Mouse (Mus musculus): ENCODE data around the gene Alb. TPM values are rescaled to one million over a fixed set of nuclear protein-coding genes. Genes with fewer than 3 reads are reported as not detected.

Gene Alb
- 0.39 and 0.65 TPM in 2 replicates for polyA plus RNA-seq (2016; fragmentation: Nextera tagmentation; extraction: Ambion mirVana)

DNA sequence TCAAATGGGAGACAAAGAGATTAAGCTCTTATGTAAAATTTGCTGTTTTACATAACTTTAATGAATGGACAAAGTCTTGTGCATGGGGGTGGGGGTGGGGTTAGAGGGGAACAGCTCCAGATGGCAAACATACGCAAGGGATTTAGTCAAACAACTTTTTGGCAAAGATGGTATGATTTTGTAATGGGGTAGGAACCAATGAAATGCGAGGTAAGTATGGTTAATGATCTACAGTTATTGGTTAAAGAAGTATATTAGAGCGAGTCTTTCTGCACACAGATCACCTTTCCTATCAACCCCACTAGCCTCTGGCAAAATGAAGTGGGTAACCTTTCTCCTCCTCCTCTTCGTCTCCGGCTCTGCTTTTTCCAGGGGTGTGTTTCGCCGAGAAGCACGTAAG is at the start of gene Alb:
Gene Alb, plus strand, starts transcription at position 279 of the 400 bp plus-strand sequence.
- H3K4me3 ChIP-seq = no peak within 1 kb of the TSS
- no peaks in the 10 kb centered on the region for H3K36me3 ChIP-seq
- no peak within 1 kb of the TSS for H3K27ac ChIP-seq
- H3K9ac ChIP-seq = no peak within 1 kb of the TSS
- ATAC-seq (ENCODE audit: insufficient number of reproducible peaks, insufficient read depth, low FRiP score, low TSS enrichment) = no peak
- H3K27me3 ChIP-seq = no peaks in the 10 kb centered on the region
- WGBS = 71% methylated on average over 8 of the region's 8 CpGs
- H3K4me1 ChIP-seq = no peaks in the 10 kb centered on the region
- H3K9me3 ChIP-seq = no peaks in the 10 kb centered on the region
- no peak within 1 kb of the TSS for H3K4me2 ChIP-seq (replicated peaks)

DNA sequence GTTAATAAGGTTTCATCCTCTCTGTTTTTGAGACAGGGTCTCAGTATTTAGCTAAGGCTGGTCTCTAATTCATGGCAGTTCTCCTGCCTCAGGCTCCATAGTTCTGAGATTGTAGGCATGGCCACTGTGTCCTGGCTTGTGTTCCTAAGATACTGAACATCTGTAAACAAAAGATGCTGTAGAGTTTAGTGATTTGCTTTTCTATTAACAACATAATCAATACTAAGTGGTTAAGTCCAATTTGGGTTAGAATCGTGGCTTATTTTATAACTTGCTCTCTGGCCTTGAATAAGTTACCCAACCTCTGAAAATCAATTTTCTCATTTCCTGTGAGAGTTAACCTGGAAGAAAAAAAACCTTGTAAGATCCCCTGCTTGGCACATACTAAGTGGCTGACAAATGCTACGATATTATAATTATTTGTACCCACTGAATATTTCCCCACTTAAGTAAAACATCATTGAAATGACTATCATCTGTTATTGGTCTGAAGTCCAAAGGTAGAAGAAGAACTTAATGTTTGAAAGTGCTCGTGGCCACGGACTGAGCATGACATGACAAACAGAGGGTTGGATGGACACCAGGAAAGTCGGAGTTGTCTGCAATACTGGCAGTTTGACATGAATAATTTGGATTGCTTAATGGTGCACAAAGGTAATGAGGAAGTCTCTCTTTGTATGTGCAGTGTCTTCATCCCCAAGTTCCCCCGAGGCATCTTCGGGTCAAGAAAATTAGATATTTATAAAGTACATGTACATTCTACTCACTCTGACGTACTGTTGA is 46.4 kb upstream of the Alb start:
- ATAC-seq (ENCODE audit: insufficient number of reproducible peaks, insufficient read depth, low FRiP score, low TSS enrichment) = no peak
- WGBS = 74% methylated on average over 8 of the region's 8 CpGs
- H3K9ac ChIP-seq = no peak overlapping the region

DNA sequence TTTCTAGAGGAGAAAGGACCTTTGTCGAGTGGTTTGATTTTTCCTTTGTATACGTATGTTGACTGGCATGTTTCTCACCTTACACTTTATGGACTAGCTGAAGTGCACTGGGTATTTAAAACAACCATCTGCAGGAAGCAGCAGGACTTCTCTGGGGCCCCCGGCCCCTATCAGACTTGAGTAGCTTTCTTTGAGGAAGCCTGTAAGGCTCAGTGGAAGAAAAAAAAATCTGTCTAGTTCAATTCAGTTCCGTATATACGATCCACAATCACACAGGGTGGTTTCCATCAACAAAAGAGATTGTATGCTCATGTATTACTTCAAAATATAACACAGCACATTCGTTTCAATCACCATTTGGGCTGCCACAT is 45.8 kb upstream of the Alb start:
- no peak for ATAC-seq (ENCODE audit: insufficient number of reproducible peaks, insufficient read depth, low FRiP score, low TSS enrichment)
- Histone ChIP-seq H3K4me2 (replicated peaks) (no peak overlapping the region), H3K36me3 (no peaks in the 10 kb centered on the region), H3K4me1 (no peaks in the 10 kb centered on the region), H3K9ac (no peak overlapping the region), H3K27me3 (no peaks in the 10 kb centered on the region), H3K9me3 (no peaks in the 10 kb centered on the region), H3K27ac (no peak overlapping the region), H3K4me3 (no peak overlapping the region)
- WGBS = 50% methylated on average over 6 of the region's 6 CpGs

More for the DNA sequence above, 46.4 kb upstream of the Alb start:
- Histone ChIP-seq H3K36me3 (no peaks in the 10 kb centered on the region), H3K4me1 (no peaks in the 10 kb centered on the region), H3K27me3 (no peaks in the 10 kb centered on the region), H3K4me2 (replicated peaks) (no peak overlapping the region), H3K27ac (no peak overlapping the region), H3K9me3 (no peaks in the 10 kb centered on the region), H3K4me3 (no peak overlapping the region)

DNA sequence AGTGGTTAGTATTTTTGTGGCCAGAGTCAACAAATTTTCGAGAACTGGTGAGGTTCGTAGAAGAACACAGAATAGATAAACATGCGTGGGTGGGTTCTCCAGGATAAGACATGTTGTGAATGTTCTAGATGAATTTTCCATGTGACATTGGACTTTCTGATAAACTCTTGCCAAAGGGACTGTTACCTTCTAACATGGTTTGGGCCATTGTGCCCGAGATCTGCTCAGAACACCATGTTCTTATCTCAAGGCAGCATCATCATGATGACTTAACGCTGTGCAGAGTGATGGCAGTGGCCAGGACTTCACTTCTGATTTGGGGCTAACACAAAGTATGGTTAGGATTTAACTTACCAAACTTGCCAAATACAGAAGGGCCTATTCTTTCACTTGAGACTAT is 36.1 kb upstream of the Alb start:
- no peaks in the 10 kb centered on the region for H3K36me3 ChIP-seq
- no peaks in the 10 kb centered on the region for H3K27me3 ChIP-seq
- no peaks in the 10 kb centered on the region for H3K9me3 ChIP-seq
- no peaks in the 10 kb centered on the region for H3K4me1 ChIP-seq
- no peak for ATAC-seq (ENCODE audit: insufficient number of reproducible peaks, insufficient read depth, low FRiP score, low TSS enrichment)
- WGBS = 76% methylated on average over 5 of the region's 5 CpGs
- no peak overlapping the region for H3K27ac ChIP-seq
- H3K4me3 ChIP-seq = no peak overlapping the region
- H3K9ac ChIP-seq = no peak overlapping the region
- H3K4me2 ChIP-seq (replicated peaks) = no peak overlapping the region

DNA sequence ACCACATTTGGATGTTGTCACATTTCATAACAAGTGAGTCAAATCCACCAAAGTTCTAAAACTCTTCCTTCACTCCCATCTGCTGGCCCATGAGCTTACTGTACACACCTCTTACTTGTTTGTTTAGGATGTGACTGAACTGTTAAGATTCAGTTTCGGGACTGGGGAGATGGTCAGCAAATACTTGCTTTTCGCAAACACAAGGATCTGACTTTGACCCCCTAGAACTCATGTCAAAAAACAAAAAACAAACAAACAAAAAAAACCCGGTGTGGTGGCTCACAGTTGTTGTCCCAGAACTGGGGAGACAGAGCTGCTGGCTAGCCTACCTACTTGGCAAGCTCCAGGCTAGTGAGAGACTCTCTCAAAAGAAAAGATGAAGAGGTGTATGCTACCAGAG is 35.5 kb upstream of the Alb start:
- H3K36me3 ChIP-seq = no peaks in the 10 kb centered on the region
- H3K4me2 ChIP-seq (replicated peaks) = no peak overlapping the region
- no peak overlapping the region for H3K27ac ChIP-seq
- no peaks in the 10 kb centered on the region for H3K9me3 ChIP-seq
- H3K4me3 ChIP-seq = no peak overlapping the region
- WGBS = 81% methylated on average over 3 of the region's 3 CpGs
- H3K4me1 ChIP-seq = no peaks in the 10 kb centered on the region
- ATAC-seq (ENCODE audit: insufficient number of reproducible peaks, insufficient read depth, low FRiP score, low TSS enrichment) = no peak
- H3K9ac ChIP-seq = no peak overlapping the region
- no peaks in the 10 kb centered on the region for H3K27me3 ChIP-seq

DNA sequence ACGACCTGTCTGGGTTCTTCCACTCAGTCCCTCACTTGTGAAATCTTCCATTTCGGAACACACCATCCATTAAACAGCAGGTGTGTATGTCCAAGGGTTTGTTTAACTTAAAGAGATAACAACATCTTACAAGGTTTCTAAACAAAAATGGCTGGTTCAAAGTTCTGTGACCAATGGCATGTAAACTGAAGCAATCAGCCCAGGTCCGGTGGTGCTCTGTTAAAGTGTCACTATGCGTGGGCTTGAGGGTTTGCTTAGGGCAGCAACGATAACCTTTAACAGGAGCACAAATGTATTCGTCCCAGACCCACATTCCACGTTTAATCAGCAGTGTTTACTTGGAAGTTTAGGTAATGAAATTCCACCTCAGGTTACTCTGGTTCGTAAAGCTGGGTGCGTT is 29.6 kb upstream of the Alb start:
- Histone ChIP-seq H3K4me3 (no peak overlapping the region), H3K9ac (no peak overlapping the region), H3K4me1 (no peaks in the 10 kb centered on the region), H3K36me3 (no peaks in the 10 kb centered on the region), H3K9me3 (no peaks in the 10 kb centered on the region), H3K4me2 (replicated peaks) (no peak overlapping the region), H3K27me3 (no peaks in the 10 kb centered on the region), H3K27ac (no peak overlapping the region)
- WGBS = 76% methylated on average over 9 of the region's 9 CpGs
- no peak for ATAC-seq (ENCODE audit: insufficient number of reproducible peaks, insufficient read depth, low FRiP score, low TSS enrichment)

DNA sequence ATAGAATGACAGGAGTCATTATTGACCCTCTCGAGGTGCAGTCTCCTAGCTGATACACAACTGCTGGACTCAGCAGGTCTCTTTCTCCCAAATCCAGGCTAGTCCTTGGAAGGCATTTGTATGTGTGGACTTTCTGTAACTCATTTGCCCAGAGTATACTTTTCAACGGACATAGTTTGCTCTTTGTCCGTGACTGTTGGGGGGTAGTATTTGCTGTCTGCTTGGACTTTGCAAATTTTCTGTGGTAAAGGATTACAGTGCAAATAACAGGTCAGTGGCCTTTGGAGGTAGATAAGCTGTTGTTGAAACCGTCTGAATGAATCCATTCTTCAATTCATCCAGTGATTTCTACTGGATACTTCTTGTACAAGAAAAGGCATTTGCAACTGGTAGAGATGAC is 21.5 kb upstream of the Alb start:
- ATAC-seq (ENCODE audit: insufficient number of reproducible peaks, insufficient read depth, low FRiP score, low TSS enrichment) = no peak
- H3K4me2 ChIP-seq (replicated peaks) = no peak overlapping the region
- WGBS = 76% methylated on average over 4 of the region's 4 CpGs

DNA sequence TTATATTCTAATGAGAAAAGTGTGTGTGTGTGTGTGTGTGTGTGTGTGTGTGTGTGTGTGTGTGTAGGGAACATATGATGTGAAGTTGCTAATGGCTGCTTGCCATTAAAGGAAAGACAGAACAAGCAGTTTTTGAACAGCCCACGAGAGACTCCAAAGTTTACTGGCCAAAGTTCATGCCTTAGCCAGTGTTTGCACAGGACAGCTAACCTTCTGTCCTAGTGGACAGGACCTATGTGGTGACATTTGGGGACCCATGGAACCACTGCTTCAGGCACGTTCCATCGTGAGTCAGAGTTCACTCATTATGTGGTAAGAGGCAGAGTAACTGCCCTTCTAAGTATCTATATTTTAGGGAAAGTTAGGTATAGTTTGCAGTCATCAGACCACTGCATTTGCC is 13.1 kb upstream of the Alb start:
- Histone ChIP-seq H3K27me3 (no peaks in the 10 kb centered on the region), H3K4me2 (replicated peaks) (no peak overlapping the region), H3K36me3 (no peaks in the 10 kb centered on the region), H3K27ac (no peak overlapping the region), H3K9me3 (no peaks in the 10 kb centered on the region), H3K4me1 (no peaks in the 10 kb centered on the region), H3K4me3 (no peak overlapping the region), H3K9ac (no peak overlapping the region)
- 85% methylated on average over 3 of the region's 3 CpGs for WGBS
- ATAC-seq (ENCODE audit: insufficient number of reproducible peaks, insufficient read depth, low FRiP score, low TSS enrichment) = no peak

More for the DNA sequence above, 21.5 kb upstream of the Alb start:
- Histone ChIP-seq H3K4me3 (no peak overlapping the region), H3K36me3 (no peaks in the 10 kb centered on the region), H3K4me1 (no peaks in the 10 kb centered on the region), H3K9ac (no peak overlapping the region), H3K27ac (no peak overlapping the region), H3K27me3 (no peaks in the 10 kb centered on the region), H3K9me3 (no peaks in the 10 kb centered on the region)

DNA sequence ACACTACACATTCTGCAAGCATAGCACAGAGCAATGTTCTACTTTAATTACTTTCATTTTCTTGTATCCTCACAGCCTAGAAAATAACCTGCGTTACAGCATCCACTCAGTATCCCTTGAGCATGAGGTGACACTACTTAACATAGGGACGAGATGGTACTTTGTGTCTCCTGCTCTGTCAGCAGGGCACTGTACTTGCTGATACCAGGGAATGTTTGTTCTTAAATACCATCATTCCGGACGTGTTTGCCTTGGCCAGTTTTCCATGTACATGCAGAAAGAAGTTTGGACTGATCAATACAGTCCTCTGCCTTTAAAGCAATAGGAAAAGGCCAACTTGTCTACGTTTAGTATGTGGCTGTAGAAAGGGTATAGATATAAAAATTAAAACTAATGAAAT is 10.7 kb upstream of the Alb start:
- Histone ChIP-seq H3K4me1 (no peaks in the 10 kb centered on the region), H3K27ac (no peak overlapping the region), H3K27me3 (no peaks in the 10 kb centered on the region), H3K4me2 (replicated peaks) (no peak overlapping the region), H3K9ac (no peak overlapping the region), H3K36me3 (no peaks in the 10 kb centered on the region), H3K4me3 (no peak overlapping the region), H3K9me3 (no peaks in the 10 kb centered on the region)
- WGBS = 81% methylated on average over 5 of the region's 5 CpGs
- ATAC-seq (ENCODE audit: insufficient number of reproducible peaks, insufficient read depth, low FRiP score, low TSS enrichment) = no peak

DNA sequence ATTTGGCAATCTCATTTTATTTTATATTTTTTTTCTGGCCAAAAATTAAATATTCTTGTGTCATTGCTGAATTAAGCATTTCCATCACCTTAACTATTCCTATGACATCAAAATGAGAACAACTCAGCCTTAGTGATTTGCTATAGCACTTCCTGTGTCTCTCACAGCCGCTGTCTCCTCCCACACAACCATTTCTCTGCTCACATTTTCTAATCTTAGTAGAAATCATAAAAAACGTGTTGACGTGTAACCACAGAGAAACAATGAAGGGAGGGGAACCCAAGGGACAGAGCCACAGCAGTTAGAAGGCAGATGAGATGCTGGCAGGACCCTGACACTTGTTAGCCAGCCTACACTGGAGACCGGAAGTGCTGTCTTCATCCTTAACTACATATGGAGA is 8.0 kb upstream of the Alb start:
- Histone ChIP-seq H3K9ac (no peak overlapping the region), H3K4me1 (no peaks in the 10 kb centered on the region), H3K9me3 (no peaks in the 10 kb centered on the region), H3K36me3 (no peaks in the 10 kb centered on the region), H3K27ac (no peak overlapping the region), H3K4me3 (no peak overlapping the region), H3K27me3 (no peaks in the 10 kb centered on the region), H3K4me2 (replicated peaks) (no peak overlapping the region)
- WGBS = 80% methylated on average over 4 of the region's 4 CpGs
- no peak for ATAC-seq (ENCODE audit: insufficient number of reproducible peaks, insufficient read depth, low FRiP score, low TSS enrichment)

DNA sequence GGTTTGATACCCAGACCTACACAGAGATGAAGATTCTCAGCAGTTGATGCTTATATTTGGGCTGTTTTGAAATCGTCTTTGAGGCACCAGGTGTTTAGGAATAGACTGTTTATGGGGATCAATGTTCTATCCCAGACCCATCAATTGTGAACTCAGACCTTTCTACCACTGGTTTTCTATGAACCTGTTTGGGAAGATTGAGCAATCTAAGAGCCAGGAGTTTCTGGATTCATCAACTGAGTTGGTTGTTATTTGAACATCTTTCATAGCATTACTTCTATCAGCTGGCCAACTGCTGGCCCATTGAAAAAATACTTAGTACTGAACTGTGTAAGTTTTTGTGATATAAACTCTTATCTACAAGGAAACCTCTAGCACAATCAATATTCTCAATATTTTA is 3.5 kb upstream of the Alb start:
- H3K9me3 ChIP-seq = no peaks in the 10 kb centered on the region
- no peak overlapping the region for H3K27ac ChIP-seq
- no peaks in the 10 kb centered on the region for H3K27me3 ChIP-seq
- no peaks in the 10 kb centered on the region for H3K4me1 ChIP-seq
- 87% methylated on average over 1 of the region's 1 CpGs for WGBS
- H3K36me3 ChIP-seq = no peaks in the 10 kb centered on the region
- H3K4me3 ChIP-seq = no peak overlapping the region
- no peak overlapping the region for H3K9ac ChIP-seq
- no peak overlapping the region for H3K4me2 ChIP-seq (replicated peaks)
- ATAC-seq (ENCODE audit: insufficient number of reproducible peaks, insufficient read depth, low FRiP score, low TSS enrichment) = no peak

DNA sequence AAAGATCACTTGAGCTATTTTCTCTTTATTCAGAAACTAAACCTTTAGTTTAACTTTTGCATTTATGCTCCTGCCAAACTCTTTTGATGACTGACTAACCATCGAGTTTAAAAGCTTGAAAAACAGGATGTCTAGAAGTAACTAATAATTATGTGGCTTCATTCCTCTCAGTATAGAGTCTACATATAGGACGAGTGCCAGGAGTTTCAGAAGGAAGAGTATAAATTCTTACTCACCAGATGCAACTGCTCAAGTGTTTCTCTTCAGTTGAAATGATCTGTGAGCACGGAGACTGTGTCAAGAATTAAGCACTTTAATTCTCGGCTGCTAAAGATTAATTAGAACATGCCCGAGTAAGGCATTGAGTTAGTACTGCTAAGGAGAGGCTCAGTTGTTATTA is 2.0 kb upstream of the Alb start:
- H3K27ac ChIP-seq = no peak overlapping the region
- H3K4me2 ChIP-seq (replicated peaks) = no peak overlapping the region
- H3K4me1 ChIP-seq = no peaks in the 10 kb centered on the region
- H3K36me3 ChIP-seq = no peaks in the 10 kb centered on the region
- H3K4me3 ChIP-seq = no peak overlapping the region
- WGBS = 71% methylated on average over 5 of the region's 5 CpGs
- H3K9ac ChIP-seq = no peak overlapping the region
- no peaks in the 10 kb centered on the region for H3K27me3 ChIP-seq
- no peaks in the 10 kb centered on the region for H3K9me3 ChIP-seq
- ATAC-seq (ENCODE audit: insufficient number of reproducible peaks, insufficient read depth, low FRiP score, low TSS enrichment) = no peak
